Mouse (Mus musculus) limb, embryonic 12.5 days (tissue): Measurements from ENCODE around the gene Pik3r1. TPM values are rescaled to one million over a fixed set of nuclear protein-coding genes. Genes with fewer than 3 reads are reported as not detected.

Source experiments
- ATAC-seq: fragments of 200-750 bp; cut with Nextera tagmentation; 2 replicates; pipeline ENCODE4 v1.8.0; 2017; ENCODE audit warnings: low read depth, moderate TSS enrichment; ENCODE audit not compliant: insufficient number of reproducible peaks, insufficient read depth, low FRiP score, low TSS enrichment
- H3K27ac ChIP-seq: fragments of 300-500 bp; sonication (generic); 2 replicates; pipeline ENCODE4 v1.5.1; 2016; ENCODE audit warnings: mild to moderate bottlenecking, moderate library complexity
- H3K27me3 ChIP-seq: fragments of 300-500 bp; sonication (generic); 2 replicates; pipeline ENCODE4 v1.6.1; 2016; ENCODE audit warnings: mild to moderate bottlenecking, moderate library complexity
- H3K36me3 ChIP-seq: fragments of 300-500 bp; sonication (generic); 2 replicates; pipeline ENCODE4 v1.6.1; 2016; ENCODE audit warnings: mild to moderate bottlenecking, moderate library complexity
- H3K4me1 ChIP-seq: fragments of 300-500 bp; sonication (generic); replicated peaks from 2 replicates; pipeline ENCODE4 v1.6.1; 2016
- H3K4me2 ChIP-seq: fragments of 300-500 bp; sonication (generic); 2 replicates; pipeline ENCODE4 v1.6.1; 2016; ENCODE audit warnings: mild to moderate bottlenecking, moderate library complexity
- H3K4me3 ChIP-seq: fragments of 300-500 bp; sonication (generic); replicated peaks from 2 replicates; pipeline ENCODE4 v1.5.1; 2016; ENCODE audit warnings: mild to moderate bottlenecking
- H3K9ac ChIP-seq: fragments of 300-500 bp; sonication (generic); replicated peaks from 2 replicates; pipeline ENCODE4 v1.6.1; 2016; ENCODE audit warnings: mild to moderate bottlenecking, moderate library complexity
- H3K9me3 ChIP-seq: fragments of 300-500 bp; sonication (generic); 2 replicates; pipeline ENCODE4 v1.6.1; 2016; ENCODE audit warnings: mild to moderate bottlenecking, moderate library complexity
- WGBS: fragments of 180-500 bp; shearing (Covaris S2); methylation state at CpG from one replicate; pipeline ENCODE4 v1.1.7; 2016; 5-methylcytosine and 5-hydroxymethylcytosine counted together
- polyA plus RNA-seq: library from polyadenylated mRNA; unstranded; fragments of >200 nt; fragmentation: Nextera tagmentation; extraction: Ambion mirVana; gene quantifications from 2 replicates; pipeline ENCODE4 v1.2.1, GENCODE M21; 2016

Gene Pik3r1
- polyA plus RNA-seq, 1 experiment from 2014 or later = 20.7 TPM

DNA sequence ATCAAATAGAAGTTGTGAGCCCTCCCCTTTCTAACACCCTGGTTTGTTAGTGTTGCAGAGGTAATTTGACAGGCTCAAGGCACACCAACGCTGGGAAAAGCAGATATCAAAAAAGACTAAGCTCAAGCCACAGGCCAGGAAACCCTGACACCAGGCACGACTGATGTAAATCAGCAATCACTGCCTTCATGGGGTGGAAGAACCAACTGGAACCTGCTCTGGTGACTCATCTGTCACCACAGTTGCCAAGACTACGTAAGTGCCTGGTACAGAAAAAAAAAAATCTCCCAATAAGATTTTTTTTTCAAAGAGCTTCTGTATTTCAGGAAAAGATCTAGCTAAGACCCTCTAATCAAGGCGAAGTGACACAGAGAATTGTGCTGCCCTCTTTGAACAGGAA is 135.2 kb downstream of the Pik3r1 start:
- no peak overlapping the region for H3K9ac ChIP-seq
- no peak overlapping the region for H3K27ac ChIP-seq
- no peaks in the 10 kb centered on the region for H3K9me3 ChIP-seq
- WGBS = 47% methylated on average over 4 of the region's 4 CpGs
- H3K27me3 ChIP-seq = no peaks in the 10 kb centered on the region; the same call in 1 of the 2 replicates
- H3K4me3 ChIP-seq = no peak overlapping the region
- ATAC-seq = no peak
- no peaks in the 10 kb centered on the region for H3K36me3 ChIP-seq
- H3K4me1 ChIP-seq = no peaks in the 10 kb centered on the region
- no peak overlapping the region for H3K4me2 ChIP-seq

DNA sequence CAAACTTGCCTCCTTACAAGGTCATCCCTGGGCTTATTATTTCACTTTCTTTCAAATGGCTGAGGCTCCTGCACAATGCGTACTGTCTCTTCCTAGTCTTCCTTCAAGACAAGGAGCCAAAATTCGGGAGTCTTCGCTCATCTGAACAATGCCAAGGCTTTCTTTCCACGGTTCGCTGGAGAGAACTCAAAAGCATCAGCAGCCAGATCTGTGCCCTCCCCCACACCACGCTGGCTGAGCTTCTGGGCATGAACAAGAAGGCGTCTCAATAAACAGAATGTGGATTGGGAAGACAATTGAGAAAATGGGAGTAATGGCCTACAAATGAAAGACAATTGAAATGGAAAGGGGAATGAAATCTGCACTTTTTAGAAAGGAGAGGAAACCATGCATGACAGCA is 136.5 kb downstream of the Pik3r1 start:
- Histone ChIP-seq H3K4me1 (no peaks in the 10 kb centered on the region), H3K27ac (no peak overlapping the region), H3K27me3 (no peaks in the 10 kb centered on the region; the same call in 1 of the 2 replicates), H3K36me3 (no peaks in the 10 kb centered on the region), H3K9ac (no peak overlapping the region), H3K4me2 (no peak overlapping the region), H3K4me3 (no peak overlapping the region), H3K9me3 (no peaks in the 10 kb centered on the region)
- WGBS = 84% methylated on average over 7 of the region's 7 CpGs
- ATAC-seq = no peak
